8 mouse cellular contexts compared by ENCODE assay signal in the genomic region with DNA sequence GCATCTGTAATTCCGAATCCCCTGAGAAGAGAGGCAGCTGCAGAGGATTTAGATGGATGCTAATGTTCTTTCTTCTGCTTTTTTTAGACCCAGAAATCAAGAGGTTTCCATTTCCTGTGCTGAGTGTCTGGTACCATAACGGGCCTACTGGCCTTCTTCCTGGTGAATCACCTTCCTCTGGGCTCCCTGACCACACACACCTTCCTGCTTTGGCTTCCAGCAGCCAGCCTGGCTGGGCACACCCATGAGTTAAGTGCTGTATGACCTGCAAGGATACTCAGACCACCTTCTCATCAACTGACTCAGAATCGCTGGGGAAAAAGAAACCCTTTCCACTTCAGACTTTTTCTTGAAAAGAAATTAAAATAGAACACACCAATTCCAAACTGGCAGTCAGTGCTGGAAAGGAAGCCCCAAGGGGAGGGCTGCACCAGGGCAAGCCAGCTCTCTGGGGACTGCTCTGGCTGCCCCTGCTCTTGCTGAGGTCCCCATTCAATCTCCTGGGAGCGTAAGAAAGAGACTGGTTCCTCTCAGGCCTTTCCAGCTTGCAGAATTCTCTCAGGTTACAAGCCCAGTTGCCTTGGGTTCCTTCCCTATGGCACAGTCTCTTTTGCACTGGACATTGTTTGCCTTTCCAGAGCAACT. TPM values are rescaled to one million over a fixed set of nuclear protein-coding genes. Genes with fewer than 3 reads are reported as not detected.
DNase-seq lines count a peak whose midpoint lies in the region; ATAC-seq lines count a peak whose summit lies in the region.

No protein-coding gene starts in this region.

- H3K9me3 ChIP-seq in heart, embryonic 11.5 days (replicated peaks; ENCODE audit: control insufficient read depth, low read length) = no peaks in the 10 kb centered on the region
- H3K9me3 ChIP-seq in megakaryocyte, embryonic 14.5 days = peaks cover 8% of the 10 kb centered on the region
- peaks cover 4% of the 10 kb centered on the region; the same call in 1 of the 2 replicates for H3K9me3 ChIP-seq in intestine, embryonic 16.5 days (ENCODE audit: control insufficient read depth, low read length)

- no peak overlapping the region for H3K4me3 ChIP-seq in heart, embryonic 11.5 days (ENCODE audit: low read depth, low read length)
- peak overlapping the region; percentile 79 for H3K4me3 ChIP-seq in megakaryocyte, embryonic 14.5 days (replicated peaks)
- no peak overlapping the region for H3K4me3 ChIP-seq in intestine, embryonic 16.5 days (ENCODE audit: low read length)

- no peaks in the 10 kb centered on the region for H3K27me3 ChIP-seq in heart, embryonic 11.5 days (ENCODE audit: control insufficient read depth, insufficient read depth, low read length)
- no peaks in the 10 kb centered on the region for H3K27me3 ChIP-seq in megakaryocyte, embryonic 14.5 days (replicated peaks)
- H3K27me3 ChIP-seq in intestine, embryonic 16.5 days (replicated peaks; ENCODE audit: control insufficient read depth, insufficient read depth, low read length) = no peaks in the 10 kb centered on the region

- ATAC-seq in heart, embryonic 11.5 days (replicated peaks; ENCODE audit: insufficient number of reproducible peaks, low FRiP score, low TSS enrichment) = no peak
- no peak for ATAC-seq in intestine, embryonic 16.5 days

- peak; percentile 95 for DNase-seq in heart, adult 11 months
- peak; percentile 57 for DNase-seq in NIH3T3 (ENCODE audit: low read depth)
- peak; percentile 13 for DNase-seq in heart, postnatal 4 days
- DNase-seq in cerebellum, postnatal 4 days (ENCODE audit: low spot score in 2 of 2) = no peak
- DNase-seq in urinary bladder, postnatal 36 days (ENCODE audit: low spot score in 2 of 2) = no peak

- no peak overlapping the region for H3K9ac ChIP-seq in heart, embryonic 11.5 days (ENCODE audit: low read depth, low read length)
- H3K9ac ChIP-seq in intestine, embryonic 16.5 days (ENCODE audit: low read depth, low read length) = no peak overlapping the region

- WGBS in heart, embryonic 11.5 days (ENCODE audit: insufficient replicate concordance) = 61% methylated on average over 4 of the region's 4 CpGs
- 59% methylated on average over 4 of the region's 4 CpGs for WGBS in intestine, embryonic 16.5 days

- H3K4me2 ChIP-seq in heart, embryonic 11.5 days = no peak overlapping the region
- no peak overlapping the region for H3K4me2 ChIP-seq in intestine, embryonic 16.5 days (ENCODE audit: low read depth, low read length)

- H3K36me3 ChIP-seq in heart, embryonic 11.5 days (ENCODE audit: control insufficient read depth, insufficient read depth, low read length) = no peaks in the 10 kb centered on the region
- H3K36me3 ChIP-seq in megakaryocyte, embryonic 14.5 days (replicated peaks; ENCODE audit: low read length) = peaks cover 52% of the 10 kb centered on the region
- peaks cover 4% of the 10 kb centered on the region; the same call in 1 of the 2 replicates for H3K36me3 ChIP-seq in intestine, embryonic 16.5 days (ENCODE audit: control insufficient read depth, insufficient read depth, low read length)

- no peak overlapping the region for H3K27ac ChIP-seq in heart, embryonic 11.5 days (ENCODE audit: low read depth, low read length)
- no peak overlapping the region for H3K27ac ChIP-seq in intestine, embryonic 16.5 days (ENCODE audit: low read length)

- 0 out of 2 replicates have a peak, but pooled peaks cover 2% of the 10 kb centered on the region for H3K4me1 ChIP-seq in heart, embryonic 11.5 days (ENCODE audit: control insufficient read depth, insufficient read depth, low read length)
- H3K4me1 ChIP-seq in megakaryocyte, embryonic 14.5 days = peaks cover 93% of the 10 kb centered on the region
- H3K4me1 ChIP-seq in intestine, embryonic 16.5 days (ENCODE audit: control insufficient read depth, insufficient read depth, low read length) = no peaks in the 10 kb centered on the region

RNA-seq across cellular contexts. Expression of a gene that starts 15.7 kb away (rescaled TPM):
- polyA plus RNA-seq in heart, embryonic 11.5 days (2014; fragmentation: Nextera tagmentation; extraction: Ambion mirVana) = 11.5 and 12.9 TPM in 2 replicates
- total RNA-seq in heart, postnatal 4 days (2021) = 10 to 100 TPM; 13.3 to 14.6 TPM
- polyA plus RNA-seq in megakaryocyte, embryonic 14.5 days (2012; ENCODE audit: insufficient read depth, low replicate concordance) = 34.6 and 107 TPM in 2 replicates
- 24.9 and 27.4 TPM in 2 replicates for polyA plus RNA-seq in intestine, embryonic 16.5 days (2015; fragmentation: Nextera tagmentation; extraction: Ambion mirVana)

Comparison
In these comparisons a context has a peak if more than half of its experiments do, and no peak if none do; other contexts are left out.
1. DNase-seq: peak in heart, adult 11 months (single experiment), NIH3T3 (single experiment) and heart, postnatal 4 days (single experiment); none in cerebellum, postnatal 4 days (0 of 2) and urinary bladder, postnatal 36 days (0 of 2).